Mouse (Mus musculus) adipose tissue, adult 10 weeks (tissue): ENCODE data around the gene Gm3543. TPM values are rescaled to one million over a fixed set of nuclear protein-coding genes. Genes with fewer than 3 reads are reported as not detected.

ENCODE experiments used
- polyA plus RNA-seq: library from polyadenylated mRNA; stranded (reverse); fragments of 350-450 nt; fragmentation: Illumina TruSeq; extraction: RNeasy Lipid Tissue Mini Kit (QIAGEN cat#74804); gene quantifications from one replicate; pipeline ENCODE4 v1.2.3, GENCODE M21; 2014; ENCODE audit warnings: low read depth, low replicate concordance

Gene Gm3543
- polyA plus RNA-seq, result not detected

GRCm38 (mm10) chr14:41983225-41983624, at the start of gene Gm3543:
Gm3543 (minus strand) TSS chr14:41983325.

DNA sequence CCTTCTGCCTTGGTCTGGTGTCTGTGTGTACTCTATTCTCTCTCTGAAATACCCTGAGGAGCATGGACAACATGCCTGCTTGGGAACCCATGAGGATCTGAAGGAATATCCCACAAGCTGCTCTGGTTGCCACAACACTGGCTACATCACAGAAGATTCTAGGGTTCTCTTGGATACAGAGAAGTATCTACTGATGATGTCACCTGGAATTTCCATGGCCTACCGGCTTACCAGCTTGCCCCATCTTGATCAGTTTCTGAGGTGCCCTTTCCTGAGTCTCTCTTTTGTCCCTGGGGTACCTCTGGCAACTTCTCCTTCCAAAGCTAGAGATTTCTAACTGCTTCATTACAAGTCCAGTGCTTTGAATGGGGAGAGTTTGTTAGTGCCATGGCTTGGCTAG, 15.3 kb downstream of the Gm3543 start, which contains the start of gene Gm6401:
Gene Gm6401 (minus strand): TSS at position 101 of the 400 bp plus-strand sequence.

DNA sequence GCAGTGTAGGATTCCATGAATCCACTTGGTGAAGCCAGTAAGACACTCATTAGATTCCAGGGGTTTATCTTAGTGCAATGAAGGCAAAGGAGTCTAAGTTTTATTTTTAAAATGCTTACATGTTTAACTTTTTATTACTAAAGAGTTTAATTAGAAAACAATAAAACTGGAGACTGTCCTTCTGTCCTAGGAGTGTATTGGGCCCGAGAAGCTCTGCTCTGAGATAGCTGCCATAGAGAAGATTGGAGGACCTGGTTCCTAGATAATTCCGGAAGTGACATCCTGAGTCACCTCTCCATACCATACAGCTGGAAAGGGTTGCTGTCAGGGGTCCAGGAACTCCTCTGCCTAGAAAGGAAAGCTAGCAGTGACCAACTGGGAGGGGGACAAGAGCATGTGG, 39.4 kb downstream of the Gm3543 start, which contains the start of gene 1700024B05Rik:
Gene 1700024B05Rik (plus strand): TSS at position 301 of the 400 bp plus-strand sequence.

Other genes starting within 250 kb of the Gm3543 start
- not detected for gene Gm7929, start 232.7 kb downstream of the Gm3543 start, polyA plus RNA-seq
- not detected for gene Gm47189, start 210.9 kb downstream of the Gm3543 start, polyA plus RNA-seq
- not detected for gene Gm7980, start 76.0 kb downstream of the Gm3543 start, polyA plus RNA-seq
- gene 1700049E17Rik1, start 58.4 kb downstream of the Gm3543 start, polyA plus RNA-seq, result not detected
- not detected for gene 1700024B05Rik, start 39.3 kb downstream of the Gm3543 start, polyA plus RNA-seq
- not detected for gene Gm6401, start 15.4 kb downstream of the Gm3543 start, polyA plus RNA-seq
- not detected for gene Gm7951, start 134.0 kb upstream of the Gm3543 start, polyA plus RNA-seq
- not detected for gene Gm17027, start 179.3 kb upstream of the Gm3543 start, polyA plus RNA-seq
- gene Gm3573, start 207.5 kb upstream of the Gm3543 start, polyA plus RNA-seq, result not detected